Mouse (Mus musculus): ENCODE measurements around the gene Cog2.

- TF ChIP-seq POLR2A (IDR thresholded peaks at IDR 0.05; ENCODE audit: control insufficient read depth, low read depth, low read length) (no peak), CTCF (IDR thresholded peaks at IDR 0.05; ENCODE audit: control insufficient read depth, insufficient read depth, insufficient replicate concordance, low read depth, low read length) (no peak)
Measured at GRCm38 (mm10) chr8:124540906-124541305, 20.3 kb downstream of the Cog2 start.
